Mouse (Mus musculus): ENCODE data around the gene Ddx1.
"Not testable (repeated sequence)": the region's sequence is repeated elsewhere in the genome, so short reads cannot be mapped to it uniquely, and the experiment has no call there.

Ddx1 gene

DNA sequence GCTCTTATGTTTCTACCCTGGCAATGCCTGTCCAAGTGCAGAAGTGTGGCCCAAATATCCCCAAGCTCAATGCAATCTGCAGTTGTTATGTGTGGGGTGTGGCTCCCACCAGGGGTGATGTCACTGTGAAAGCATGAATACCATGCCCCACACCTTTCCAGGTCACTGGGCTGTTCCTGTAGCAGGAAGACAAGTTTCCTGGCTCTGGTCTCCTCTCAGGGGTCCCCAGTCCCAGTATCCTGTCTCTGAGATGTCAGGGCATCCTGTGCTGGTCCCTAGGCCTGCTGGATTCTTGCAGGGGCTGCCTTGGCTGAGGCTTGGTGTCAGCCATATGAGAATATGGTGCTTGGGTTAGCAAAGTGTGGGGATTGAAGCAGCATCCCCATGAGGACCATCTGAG lies 46.7 kb downstream of the Ddx1 start:
- no peak for DNase-seq

DNA sequence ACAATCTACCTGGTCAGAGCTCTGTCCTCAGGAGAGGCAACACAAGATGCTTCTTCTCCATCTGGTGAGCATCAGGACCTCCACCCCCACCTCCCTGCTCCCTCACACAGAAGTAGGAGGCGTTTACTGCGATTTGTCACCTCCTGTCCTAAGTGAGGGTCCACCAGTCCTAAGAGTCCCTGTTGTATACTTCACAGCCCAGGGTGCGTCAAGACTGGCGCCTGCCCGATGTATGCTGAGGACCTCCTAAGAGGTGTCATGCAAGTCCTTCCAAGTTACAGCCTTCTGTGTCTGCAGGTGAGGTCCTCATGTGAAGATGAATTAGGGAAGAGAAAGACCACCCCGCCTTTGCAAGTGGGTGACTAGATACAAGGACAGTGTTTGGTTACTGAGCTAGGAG lies 48.4 kb downstream of the Ddx1 start:
- no peak for DNase-seq

DNA sequence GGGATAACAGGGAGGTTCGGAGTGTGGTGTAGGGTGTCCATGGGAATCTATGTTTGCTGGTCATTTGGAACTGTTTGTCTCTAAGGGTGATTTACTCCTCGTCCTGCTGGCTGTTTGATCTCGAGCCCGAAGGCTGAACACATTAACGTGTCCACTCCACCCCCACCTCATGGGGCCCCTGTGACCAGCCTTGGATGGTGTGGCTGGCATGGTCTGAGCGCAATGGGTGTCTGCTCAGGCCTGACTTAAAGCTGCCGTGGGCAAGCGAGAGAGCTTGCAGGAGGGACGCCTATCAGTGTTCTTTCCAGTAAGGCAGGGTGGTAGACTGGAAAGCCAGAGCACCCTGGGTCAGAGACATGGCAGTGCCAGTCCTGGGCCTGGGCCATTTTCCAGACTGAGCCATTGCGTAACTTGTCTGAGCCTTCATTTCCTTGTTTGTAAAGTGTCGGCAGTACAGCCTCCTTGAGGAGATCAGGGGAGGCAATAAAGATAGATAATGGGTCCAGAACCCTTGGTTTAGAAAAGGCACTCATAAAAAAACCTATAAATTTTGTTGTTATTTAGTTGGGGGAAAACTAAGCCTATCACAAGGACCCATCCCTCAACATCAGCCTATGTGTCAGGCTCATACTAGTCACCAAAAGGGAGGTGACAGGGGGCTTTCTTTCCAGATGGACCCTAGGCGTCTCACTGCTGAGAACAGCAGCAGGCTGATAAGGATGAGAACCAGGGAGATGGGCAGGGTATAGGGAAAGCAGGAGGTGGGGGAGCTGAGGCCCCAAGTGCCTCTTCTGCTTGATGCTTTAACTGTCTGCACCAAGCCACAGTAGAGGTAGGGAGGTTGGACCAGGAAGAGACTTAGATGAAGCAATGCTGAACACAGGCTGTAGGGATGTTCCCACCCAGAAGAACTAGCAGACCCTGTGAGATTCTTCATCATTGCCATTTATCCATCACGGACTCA lies 49.4 kb downstream of the Ddx1 start:
- no peak for DNase-seq

DNA sequence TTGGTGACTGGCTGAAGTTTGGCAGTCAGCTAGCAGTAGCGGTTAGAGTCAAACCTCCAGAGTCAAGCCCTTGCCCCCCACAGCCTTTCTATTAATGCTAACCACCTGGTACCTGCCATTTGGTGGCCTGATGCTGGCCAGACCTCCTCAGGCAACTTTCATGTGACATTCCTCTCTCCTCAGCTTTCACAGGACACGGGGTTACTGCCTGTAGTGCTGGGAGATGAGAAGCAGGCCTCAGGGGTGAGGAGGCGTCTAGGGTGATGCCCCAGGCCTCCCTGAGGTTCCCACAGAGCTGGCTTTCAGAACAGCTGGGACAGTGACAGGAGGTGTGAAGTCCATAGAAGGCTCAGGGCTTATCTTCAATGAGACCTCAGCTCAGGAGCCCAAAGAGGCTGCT lies 50.9 kb downstream of the Ddx1 start:
- no peak for DNase-seq

DNA sequence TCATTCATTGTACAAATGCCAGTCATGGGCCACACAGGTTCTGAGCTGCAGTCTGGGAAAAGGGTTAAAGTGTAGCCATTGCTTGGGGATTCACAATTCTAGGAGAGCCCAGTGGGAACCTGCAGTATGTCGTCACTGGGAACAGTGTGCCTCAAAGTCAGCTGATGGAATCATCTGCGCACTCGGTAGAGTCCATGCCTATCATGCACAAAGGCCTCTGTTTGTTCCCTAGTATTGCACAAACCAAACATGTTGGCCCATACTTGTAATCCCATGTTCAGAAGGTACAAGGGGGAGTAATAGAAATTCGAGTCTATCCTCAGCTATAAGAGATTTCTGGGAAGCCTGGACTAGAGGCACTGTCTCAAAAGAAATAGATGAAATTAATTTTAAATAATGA lies 52.9 kb downstream of the Ddx1 start:
- DNase-seq, result no peak

DNA sequence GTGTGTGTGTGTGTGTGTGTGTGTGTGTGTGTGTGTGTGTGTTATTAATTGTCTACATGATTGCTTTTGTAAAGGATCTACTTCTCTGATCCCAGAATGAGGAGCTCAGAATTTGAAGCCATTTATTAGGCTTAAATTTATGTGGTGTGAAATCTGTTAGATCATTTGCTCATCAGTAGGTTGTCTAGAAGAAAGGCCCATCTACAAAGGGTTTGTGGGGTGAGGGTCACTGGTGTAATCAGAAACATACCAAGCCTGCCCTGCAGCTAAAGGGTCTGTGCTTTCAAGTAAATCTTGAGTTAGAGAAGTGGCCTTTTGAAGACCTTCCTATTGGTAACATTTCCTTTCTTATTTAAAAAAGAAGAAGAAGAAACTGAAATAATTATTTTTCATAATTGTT lies 53.5 kb downstream of the Ddx1 start:
- DNase-seq, result no peak

DNA sequence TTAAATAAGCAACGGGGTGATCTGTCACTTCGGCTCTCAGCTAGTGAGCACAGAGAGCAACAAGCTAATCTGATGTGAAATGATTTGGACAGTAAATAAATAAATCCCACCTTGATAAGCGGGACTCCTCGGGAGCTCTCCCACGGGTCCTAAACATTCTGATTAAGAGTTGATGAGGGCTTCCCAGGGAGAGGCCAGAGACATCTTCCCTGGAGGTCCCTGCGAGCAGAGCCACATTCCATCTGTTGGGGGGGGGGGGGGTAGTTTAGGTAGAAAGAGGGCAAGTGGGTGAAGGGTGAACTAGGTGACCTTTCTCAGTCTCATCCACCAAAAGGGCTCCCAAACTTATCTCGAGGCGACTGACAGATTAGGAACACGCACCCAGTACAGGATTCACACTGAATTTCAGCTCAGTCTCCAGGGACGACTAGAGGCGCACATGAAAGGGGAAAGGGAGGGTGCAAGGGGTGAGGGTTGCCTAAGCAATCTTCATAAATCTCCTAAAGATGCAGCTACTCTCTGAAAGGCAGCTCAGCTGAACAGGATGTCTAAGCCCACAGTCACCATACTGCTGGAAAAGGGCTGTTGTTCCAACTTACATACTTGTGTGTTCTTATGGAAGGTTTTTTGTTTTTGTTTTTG lies 60.8 kb downstream of the Ddx1 start:
- DNase-seq, result no peak

DNA sequence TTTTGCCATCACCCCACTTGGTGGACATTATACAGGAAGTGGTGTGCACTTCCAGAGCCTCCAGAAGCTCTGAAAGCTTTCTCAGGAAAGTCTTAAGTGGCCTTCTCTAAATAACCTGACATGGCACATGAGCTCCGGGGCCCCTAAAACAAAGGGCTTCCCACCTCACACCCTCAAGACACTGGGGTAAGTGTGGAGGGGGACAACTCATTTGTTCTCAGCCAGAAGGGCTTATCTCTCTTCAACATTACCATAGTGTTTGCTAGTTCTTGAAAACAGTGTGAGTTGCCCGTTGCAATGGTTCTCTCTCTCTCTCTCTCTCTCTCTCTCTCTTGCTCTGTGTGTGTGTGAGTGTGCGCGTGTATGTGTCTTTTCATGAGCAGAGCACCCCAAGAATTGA lies 62.8 kb downstream of the Ddx1 start:
- DNase-seq, result no peak

DNA sequence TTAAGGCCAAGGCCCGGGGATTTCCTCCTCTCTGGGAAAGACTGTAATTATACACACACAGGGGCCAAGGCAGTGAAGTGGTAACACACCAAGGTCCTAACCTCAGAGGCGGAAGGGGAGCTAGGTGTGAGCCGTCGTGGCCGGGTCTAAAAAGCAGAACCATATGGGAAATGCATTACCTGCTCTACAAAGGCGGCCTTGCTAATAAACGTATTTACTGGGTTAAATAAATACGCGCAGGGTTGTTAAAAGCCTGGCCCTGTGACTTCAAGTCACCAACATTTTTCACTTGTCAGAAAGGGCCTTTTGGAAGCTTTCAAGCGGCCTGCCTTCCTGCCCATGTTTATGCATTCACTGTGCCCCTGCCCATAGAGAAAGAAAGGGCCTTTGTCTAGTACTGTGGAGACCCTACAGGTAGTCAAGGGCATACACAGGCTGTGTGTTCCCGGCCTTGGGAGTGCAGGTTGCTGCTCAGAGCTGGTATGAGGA lies 64.1 kb downstream of the Ddx1 start:
- no peak for DNase-seq

DNA sequence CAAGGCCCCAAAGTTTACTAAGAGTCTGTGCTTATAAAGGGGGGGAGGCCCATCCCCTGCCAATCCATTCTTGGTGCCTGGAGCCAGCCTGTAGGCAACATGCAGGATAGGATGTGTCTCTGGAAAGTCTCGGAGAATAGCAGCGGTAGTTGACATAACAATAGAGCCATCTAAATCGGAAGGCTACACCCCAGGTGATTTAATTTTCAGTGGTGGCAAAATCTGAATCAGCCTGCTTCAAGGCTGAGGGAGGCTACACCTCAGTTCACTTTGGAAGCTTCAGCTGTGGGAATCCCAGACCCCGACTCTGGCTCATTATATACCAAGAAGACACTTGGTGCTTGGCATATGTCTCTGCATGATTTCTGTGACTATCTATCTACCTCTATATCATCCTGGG lies 64.9 kb downstream of the Ddx1 start:
- DNase-seq, result not testable (repeated sequence)

DNA sequence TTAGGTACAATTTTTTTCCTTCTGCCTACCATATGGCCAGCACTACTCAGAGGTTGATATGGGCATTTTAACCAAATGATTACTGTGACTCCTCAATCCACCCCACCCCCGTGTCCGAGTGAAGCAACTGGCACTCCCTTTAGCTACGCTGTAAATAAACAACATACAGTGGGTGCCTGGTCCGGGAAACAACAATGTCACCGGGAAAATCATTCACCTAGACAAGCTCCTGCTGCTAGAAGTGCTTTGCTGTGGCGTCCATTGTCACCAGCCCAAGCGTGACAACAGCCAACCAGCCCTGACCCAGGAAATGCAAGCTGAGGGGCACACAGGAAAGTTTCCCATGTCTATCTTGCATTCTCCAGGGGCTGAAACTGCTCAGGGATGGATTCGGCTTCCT lies 66.8 kb downstream of the Ddx1 start:
- DNase-seq, result no peak

DNA sequence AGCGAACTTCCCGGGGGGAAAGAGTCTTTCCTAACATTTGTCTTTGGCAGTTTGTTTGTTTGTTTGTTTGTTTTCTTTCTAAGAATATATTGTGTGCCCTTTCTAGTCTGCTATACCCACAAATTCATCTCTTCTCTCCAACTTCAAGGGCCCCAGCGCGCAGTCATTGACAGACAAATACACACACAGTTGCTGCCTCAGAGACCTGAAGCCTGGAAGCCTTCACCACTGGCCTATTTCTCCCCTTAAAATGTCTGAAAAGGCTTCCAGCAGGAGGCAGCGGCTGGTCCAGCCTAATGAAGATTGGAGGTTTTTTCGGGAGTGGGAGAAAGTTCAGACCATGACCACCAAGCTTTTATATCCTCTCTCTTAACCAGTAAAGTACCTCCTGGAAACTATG lies 67.3 kb downstream of the Ddx1 start:
- DNase-seq, result no peak

DNA sequence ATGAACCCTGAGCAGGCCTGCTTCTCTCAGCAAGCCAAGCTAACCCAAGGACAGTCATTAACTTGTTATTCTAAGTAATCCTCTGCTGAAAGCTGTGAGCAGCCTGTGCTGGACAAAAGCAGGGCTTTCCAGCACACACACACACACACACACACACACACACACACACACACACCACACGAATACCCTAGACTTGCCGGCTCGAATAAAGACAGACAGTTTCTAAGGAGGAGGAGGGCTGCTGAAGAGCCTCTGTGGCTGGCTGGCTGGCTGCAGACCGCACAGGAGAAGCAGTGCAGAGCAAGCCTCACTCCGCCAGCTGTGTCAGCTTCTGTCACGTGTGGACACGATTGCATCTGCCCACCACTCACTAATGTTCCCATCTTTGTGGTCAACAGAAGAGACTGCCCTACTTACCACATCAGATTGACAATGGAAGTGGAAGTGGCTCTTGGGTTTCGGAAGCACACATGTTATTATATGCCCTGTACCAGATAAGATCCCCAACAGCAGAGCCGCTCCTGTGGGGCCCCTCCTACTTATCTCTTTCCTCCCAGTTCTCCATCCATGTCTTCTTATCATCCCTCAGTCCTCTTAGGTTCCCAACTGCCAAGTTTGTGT lies 68.2 kb downstream of the Ddx1 start:
- no peak for DNase-seq

DNA sequence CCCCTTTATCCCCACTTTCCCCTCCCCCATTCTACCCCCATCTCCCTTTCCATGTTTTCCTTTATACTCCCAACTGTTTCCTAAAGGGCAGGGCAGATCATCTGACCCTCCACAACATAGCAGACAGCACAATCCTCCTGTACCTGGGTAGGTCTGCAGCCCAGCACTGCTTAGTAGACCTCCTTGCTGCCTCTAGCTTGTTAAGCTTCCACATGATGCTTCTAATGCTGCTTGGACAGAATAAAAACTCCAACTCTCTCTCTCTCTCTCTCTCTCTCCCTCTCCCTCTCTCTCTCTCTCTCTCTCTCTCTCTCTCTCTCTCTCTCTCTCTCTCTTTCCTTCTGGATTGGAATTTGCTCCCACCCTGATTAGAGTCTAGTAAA lies 68.7 kb downstream of the Ddx1 start:
- no peak for DNase-seq

DNA sequence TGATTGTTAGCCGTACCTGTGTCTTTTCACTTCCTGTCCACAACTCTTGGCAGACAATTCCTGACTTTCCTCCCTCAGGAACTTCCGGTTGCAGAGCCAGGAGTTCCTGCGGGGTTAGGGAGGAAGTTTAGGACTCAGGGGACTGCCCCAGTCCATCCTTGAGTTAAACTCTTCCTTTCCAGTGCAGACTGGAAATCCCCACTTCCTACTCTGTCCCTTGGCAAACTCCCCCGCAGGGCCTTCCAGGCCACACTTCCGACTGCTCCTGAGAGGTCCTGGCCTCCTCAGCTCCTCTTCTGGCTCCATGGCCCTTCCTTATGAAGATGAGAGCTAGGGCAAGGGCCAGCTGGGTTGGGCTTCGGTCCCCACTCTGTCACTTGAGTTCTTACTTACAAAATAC lies 71.4 kb downstream of the Ddx1 start:
- DNase-seq, result no peak

DNA sequence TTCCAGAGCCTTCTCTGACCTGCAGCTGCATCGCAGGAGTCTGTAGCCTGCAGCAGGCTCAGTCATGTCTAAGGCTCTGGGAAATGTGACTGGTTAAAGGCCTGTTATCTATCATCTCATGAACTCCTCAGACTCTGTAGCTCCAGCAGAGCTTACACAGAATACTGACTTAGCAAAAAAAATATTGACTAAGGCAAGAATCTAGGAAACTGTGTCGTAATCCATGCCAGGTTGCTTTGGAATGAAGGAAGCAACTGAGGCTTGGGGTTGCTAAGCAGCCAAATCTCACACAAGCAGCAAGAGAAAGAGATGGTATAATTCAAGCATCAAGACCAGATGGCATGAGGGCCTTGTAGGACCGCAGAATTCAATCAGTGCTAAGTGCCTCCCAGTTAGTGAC lies 72.1 kb downstream of the Ddx1 start:
- DNase-seq, result no peak

DNA sequence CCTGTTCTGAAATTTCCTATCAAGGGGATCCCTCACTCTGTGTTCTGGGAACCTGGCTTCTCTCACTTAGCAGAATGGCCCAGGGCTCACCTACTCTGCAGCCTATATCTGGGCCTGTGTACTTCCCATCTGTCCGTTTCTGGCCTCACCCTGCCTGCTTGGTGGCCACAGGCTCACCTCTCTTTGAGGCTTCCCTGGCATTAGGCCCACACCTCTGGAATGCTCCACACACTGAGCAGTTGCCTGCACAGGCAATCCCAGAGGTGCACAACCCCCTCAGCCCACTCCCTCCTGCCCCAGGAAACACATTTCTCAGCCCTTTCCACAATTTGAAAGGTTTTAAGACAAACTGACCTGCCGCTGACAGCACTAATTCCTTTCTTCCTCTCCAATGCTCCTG lies 72.9 kb downstream of the Ddx1 start:
- no peak for DNase-seq

DNA sequence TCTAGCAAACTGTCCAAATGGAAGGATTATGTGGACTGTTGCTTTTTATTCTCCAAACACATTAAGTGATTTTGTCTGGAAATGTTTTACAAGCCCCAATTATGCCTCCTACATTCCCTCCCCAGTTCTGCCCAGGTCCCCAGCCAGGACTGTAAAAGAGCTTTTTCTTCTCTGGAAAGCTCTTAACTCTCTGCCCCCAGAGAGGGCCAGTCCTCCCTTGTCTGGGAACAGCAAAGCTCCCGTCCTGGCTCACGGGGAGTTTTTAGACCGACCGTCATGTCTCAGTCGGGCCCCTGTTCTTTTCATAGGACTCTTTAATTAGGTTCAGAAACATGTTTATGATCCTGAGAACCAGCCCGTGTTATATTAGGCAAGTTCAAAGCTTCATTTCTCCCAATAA lies 75.0 kb downstream of the Ddx1 start:
- no peak for DNase-seq

DNA sequence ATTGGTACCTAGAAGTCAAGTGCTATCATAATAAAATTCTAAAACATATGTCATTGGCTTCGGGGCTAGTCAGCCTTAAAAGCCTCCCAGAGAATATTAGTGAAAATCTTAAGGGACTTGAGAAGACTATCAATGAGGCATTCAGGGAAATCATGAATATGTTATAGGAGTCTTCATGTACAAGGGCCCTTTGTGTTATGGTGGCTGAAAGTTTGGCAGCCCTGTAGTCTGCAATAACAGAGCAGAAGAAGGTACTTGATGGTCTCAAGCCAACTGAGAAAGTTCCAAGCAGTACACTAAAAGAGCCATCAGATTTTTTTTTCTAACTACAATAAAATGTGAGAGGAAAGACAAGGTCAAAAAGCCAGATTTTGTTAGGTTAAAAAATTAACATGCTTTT lies 80.9 kb downstream of the Ddx1 start:
- no peak for DNase-seq

DNA sequence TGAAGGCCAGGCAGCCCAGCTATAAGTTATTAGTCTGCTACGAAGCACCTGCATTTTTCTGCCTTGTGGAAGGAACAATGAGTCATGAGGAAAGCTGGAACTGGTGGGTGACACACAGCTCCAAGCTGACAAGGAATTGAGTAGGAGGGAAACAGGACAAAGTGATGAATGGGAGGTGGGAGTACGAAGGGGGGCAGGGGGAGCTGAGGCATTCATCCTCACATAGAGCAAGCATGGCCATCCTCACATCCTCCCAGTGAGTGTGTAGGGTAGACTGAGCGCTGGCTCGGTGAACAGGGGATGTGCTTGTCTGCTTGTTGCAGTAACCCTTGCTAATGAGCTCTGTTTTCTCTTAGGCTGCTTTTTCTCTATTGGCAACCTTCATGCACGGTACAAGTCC lies 81.9 kb downstream of the Ddx1 start:
- no peak for DNase-seq
